ENCODE assay signal across 9 mouse cellular contexts in genomic region chr12:112434673-112435294, GRCm38 (mm10). TPM values are rescaled to one million over a fixed set of nuclear protein-coding genes. Genes with fewer than 3 reads are reported as not detected.
DNase-seq lines count a peak whose midpoint lies in the region; ATAC-seq lines count a peak whose summit lies in the region.
"Had no signal": no experiment of that assay in that cellular context is flagged by ENCODE, and none has a peak within 500 bp of the region (broad histone marks: within the 10 kb centered on the region; RNA-seq: fewer than 3 reads in every experiment).

No protein-coding gene starts in this region.

- H3K9me3 ChIP-seq in kidney, embryonic 16.5 days (ENCODE audit: low read length), result no peaks in the 10 kb centered on the region
- no peaks in the 10 kb centered on the region for H3K9me3 ChIP-seq in forebrain, embryonic 12.5 days
- H3K9me3 ChIP-seq in intestine, embryonic 15.5 days, result no peaks in the 10 kb centered on the region
- no peaks in the 10 kb centered on the region for H3K9me3 ChIP-seq in neural tube, embryonic 15.5 days (replicated peaks)

- H3K4me1 ChIP-seq in kidney, embryonic 16.5 days (ENCODE audit: insufficient read depth, low read length), result no peaks in the 10 kb centered on the region
- peaks cover 43% of the 10 kb centered on the region for H3K4me1 ChIP-seq in forebrain, embryonic 12.5 days
- peaks cover 12% of the 10 kb centered on the region for H3K4me1 ChIP-seq in intestine, embryonic 15.5 days (replicated peaks)
- H3K4me1 ChIP-seq in neural tube, embryonic 15.5 days, result peaks cover 38% of the 10 kb centered on the region

- 56% methylated on average over 3 of the region's 3 CpGs for WGBS in kidney, embryonic 16.5 days
- WGBS in forebrain, embryonic 12.5 days, result 73% methylated on average over 3 of the region's 3 CpGs
- WGBS in intestine, embryonic 15.5 days, result 47% methylated on average over 3 of the region's 3 CpGs
- 45% methylated on average over 3 of the region's 3 CpGs for WGBS in neural tube, embryonic 15.5 days

- H3K36me3 ChIP-seq in kidney, embryonic 16.5 days (ENCODE audit: insufficient read depth, low read length), result no peaks in the 10 kb centered on the region
- H3K36me3 ChIP-seq in forebrain, embryonic 12.5 days (replicated peaks), result no peaks in the 10 kb centered on the region
- no peaks in the 10 kb centered on the region for H3K36me3 ChIP-seq in intestine, embryonic 15.5 days
- H3K36me3 ChIP-seq in neural tube, embryonic 15.5 days, result no peaks in the 10 kb centered on the region

- H3K27me3 ChIP-seq in kidney, embryonic 16.5 days (ENCODE audit: insufficient read depth, low read length), result 0 out of 2 replicates have a peak, but pooled peaks cover 6% of the 10 kb centered on the region
- 0 out of 2 replicates have a peak, but pooled peaks cover 3% of the 10 kb centered on the region for H3K27me3 ChIP-seq in forebrain, embryonic 12.5 days
- no peaks in the 10 kb centered on the region for H3K27me3 ChIP-seq in intestine, embryonic 15.5 days (replicated peaks)
- peaks cover 9% of the 10 kb centered on the region; the same call in 1 of the 2 replicates for H3K27me3 ChIP-seq in neural tube, embryonic 15.5 days (replicated peaks)

- 0 out of 2 replicates have a peak, but pooled peaks have one; percentile 25 for ATAC-seq in kidney, embryonic 16.5 days (ENCODE audit: low FRiP score, low TSS enrichment)
- ATAC-seq in forebrain, embryonic 12.5 days (ENCODE audit: low FRiP score), result no peak
- no peak; the same call in 1 of the 2 replicates for ATAC-seq in intestine, embryonic 15.5 days
- no peak for ATAC-seq in neural tube, embryonic 15.5 days (ENCODE audit: low FRiP score)

- H3K4me2 ChIP-seq in kidney, embryonic 16.5 days (replicated peaks; ENCODE audit: low read depth, low read length), result no peak overlapping the region
- H3K4me2 ChIP-seq in forebrain, embryonic 12.5 days, result no peak overlapping the region
- H3K4me2 ChIP-seq in intestine, embryonic 15.5 days (replicated peaks), result peak overlapping the region; percentile 11; the same call in 1 of the 2 replicates
- H3K4me2 ChIP-seq in neural tube, embryonic 15.5 days, result 0 out of 2 replicates have a peak overlapping the region, but pooled peaks have one; percentile 7

- DNase-seq in kidney, adult 9 months, result no peak
- no peak for DNase-seq in liver
- no peak for DNase-seq in lung, adult 18-20 months
- DNase-seq in left cerebral cortex, adult 11 months (ENCODE audit: low spot score), result no peak

- H3K9ac ChIP-seq in kidney, embryonic 16.5 days (replicated peaks; ENCODE audit: low read length), result no peak overlapping the region
- H3K9ac ChIP-seq in forebrain, embryonic 12.5 days, result no peak overlapping the region
- no peak overlapping the region for H3K9ac ChIP-seq in intestine, embryonic 15.5 days
- peak overlapping the region; percentile 1; the same call in 1 of the 2 replicates for H3K9ac ChIP-seq in neural tube, embryonic 15.5 days (replicated peaks)

- no peak overlapping the region for H3K4me3 ChIP-seq in kidney, embryonic 16.5 days (ENCODE audit: low read length)
- H3K4me3 ChIP-seq in forebrain, embryonic 12.5 days (replicated peaks), result no peak overlapping the region
- H3K4me3 ChIP-seq in intestine, embryonic 15.5 days (replicated peaks), result no peak overlapping the region
- no peak overlapping the region for H3K4me3 ChIP-seq in neural tube, embryonic 15.5 days (replicated peaks)

- H3K27ac ChIP-seq in kidney, embryonic 16.5 days (ENCODE audit: low read length), result no peak overlapping the region
- H3K27ac ChIP-seq in forebrain, embryonic 12.5 days, result peak overlapping the region; percentile 79
- H3K27ac ChIP-seq in intestine, embryonic 15.5 days, result peak overlapping the region; percentile 38; the same call in 1 of the 2 replicates
- peak overlapping the region; percentile 38; the same call in 1 of the 2 replicates for H3K27ac ChIP-seq in neural tube, embryonic 15.5 days (replicated peaks)
- H3K27ac ChIP-seq: kidney, postnatal 0 days had no signal

RNA-seq across cellular contexts. Expression of gene A530016L24Rik, which starts 54.5 kb away (rescaled TPM):
- 0.13 and 0.19 TPM in 2 replicates for polyA plus RNA-seq in kidney, embryonic 16.5 days (2015; fragmentation: Nextera tagmentation; extraction: Ambion mirVana)
- not detected in 2 replicates for polyA plus RNA-seq in forebrain, embryonic 12.5 days (2016; fragmentation: Nextera tagmentation; extraction: Ambion mirVana)
- polyA plus RNA-seq in intestine, embryonic 15.5 days (2015; fragmentation: Nextera tagmentation; extraction: Ambion mirVana), result 0.30 and 0.36 TPM in 2 replicates
- polyA plus RNA-seq in neural tube, embryonic 15.5 days (2015; fragmentation: Nextera tagmentation; extraction: Ambion mirVana), result 0.06 and 0.20 TPM in 2 replicates

Comparison
In these comparisons a context has a peak if more than half of its experiments do, and no peak if none do; other contexts are left out.
1. H3K4me2 ChIP-seq: peak in intestine, embryonic 15.5 days (single experiment) and neural tube, embryonic 15.5 days (single experiment); none in kidney, embryonic 16.5 days (single experiment) and forebrain, embryonic 12.5 days (single experiment).